Mouse (Mus musculus) CD4-positive naive resting alpha-beta T cell, adult 57 days (primary cell): ENCODE results near the gene U2af1. TPM values are rescaled to one million over a fixed set of nuclear protein-coding genes. Genes with fewer than 3 reads are reported as not detected.

Experiments used
- total RNA-seq: library from RNA; stranded (reverse); gene quantifications from one replicate; pipeline ENCODE4 v1.2.4, GENCODE M21; 2023

The U2af1 gene
- total RNA-seq = 348 TPM

GRCm38 (mm10) chr17:31658468-31659185 lies at the start of gene U2af1:
TSS of gene U2af1 (minus strand) at chr17:31658892.

GRCm38 (mm10) chr17:31677507-31677906 lies 18.8 kb upstream of the U2af1 start, which contains the start of gene Cryaa:
TSS of gene Cryaa (plus strand) at chr17:31677807.

GRCm38 (mm10) chr17:31636942-31637811 lies 21.5 kb downstream of the U2af1 start, which contains the start of gene Cbs:
TSS of gene Cbs (minus strand) at chr17:31637238.

Other genes with a start within 250 kb of the U2af1 start
- gene Wdr4, start 138.9 kb downstream of the U2af1 start, total RNA-seq = 46.6 TPM
- 108 TPM for gene Ndufv3, start 138.8 kb downstream of the U2af1 start, total RNA-seq
- gene Pknox1, start 94.2 kb downstream of the U2af1 start, total RNA-seq = 59.2 TPM
- gene Cbs, start 21.7 kb downstream of the U2af1 start, total RNA-seq = 0.89 TPM
- gene Cryaa, start 18.9 kb upstream of the U2af1 start, total RNA-seq = not detected
- gene Sik1, start 196.9 kb upstream of the U2af1 start, total RNA-seq = 432 TPM